Mouse (Mus musculus) adrenal gland, adult 18-20 months (tissue): Measurements from ENCODE around the gene Lce1a1. TPM values are rescaled to one million over a fixed set of nuclear protein-coding genes. Genes with fewer than 3 reads are reported as not detected.

Experiments
- total RNA-seq, 2 experiments: library from RNA; stranded (reverse); gene quantifications; 1 replicate in 1 of 2; 2 replicates in 1 of 2; pipeline ENCODE4 v1.2.3; 2021

The Lce1a1 gene
- total RNA-seq, 2 experiments from 2014 or later = not detected

Other genes with a start within 250 kb of the Lce1a1 start
- gene Sprr2i, start 240.3 kb downstream of the Lce1a1 start, total RNA-seq = not detected
- not detected for gene Sprr2j-ps, start 230.2 kb downstream of the Lce1a1 start, total RNA-seq
- gene Gm9774, start 218.9 kb downstream of the Lce1a1 start, total RNA-seq = 1 to 10 TPM; 4.1 to 4.8 TPM
- not detected for gene Sprr2k, start 215.7 kb downstream of the Lce1a1 start, total RNA-seq
- not detected for gene Sprr1b, start 209.5 kb downstream of the Lce1a1 start, total RNA-seq
- not detected for gene Sprr3, start 189.6 kb downstream of the Lce1a1 start, total RNA-seq
- not detected for gene Sprr1a, start 162.4 kb downstream of the Lce1a1 start, total RNA-seq
- not detected for gene Sprr4, start 147.8 kb downstream of the Lce1a1 start, total RNA-seq
- gene 2310046K23Rik, start 113.8 kb downstream of the Lce1a1 start, total RNA-seq = not detected
- gene Ivl, start 74.6 kb downstream of the Lce1a1 start, total RNA-seq = not detected
- gene Smcp, start 59.3 kb downstream of the Lce1a1 start, total RNA-seq = not detected
- gene 2210017I01Rik, start 40.8 kb downstream of the Lce1a1 start, total RNA-seq = not detected
- gene Lce6a, start 26.6 kb downstream of the Lce1a1 start, total RNA-seq = not detected
- not detected for gene Lce1b, start 8.6 kb upstream of the Lce1a1 start, total RNA-seq
- gene Lce1a2, start 22.0 kb upstream of the Lce1a1 start, total RNA-seq = not detected
- not detected for gene Lce1c, start 30.9 kb upstream of the Lce1a1 start, total RNA-seq
- not detected for gene Lce1d, start 38.9 kb upstream of the Lce1a1 start, total RNA-seq
- gene Lce1e, start 60.8 kb upstream of the Lce1a1 start, total RNA-seq = not detected
- gene Lce1f, start 72.0 kb upstream of the Lce1a1 start, total RNA-seq = not detected
- not detected for gene Gm38119, start 90.8 kb upstream of the Lce1a1 start, total RNA-seq
- gene Lce1g, start 104.0 kb upstream of the Lce1a1 start, total RNA-seq = not detected
- gene Lce1h, start 116.8 kb upstream of the Lce1a1 start, total RNA-seq = not detected
- not detected for gene Lce1i, start 130.6 kb upstream of the Lce1a1 start, total RNA-seq
- gene Lce1j, start 142.2 kb upstream of the Lce1a1 start, total RNA-seq = not detected
- gene Lce1k, start 159.6 kb upstream of the Lce1a1 start, total RNA-seq = not detected
- not detected for gene Kprp, start 178.9 kb upstream of the Lce1a1 start, total RNA-seq
- not detected for gene Lce1l, start 203.0 kb upstream of the Lce1a1 start, total RNA-seq
- not detected for gene 2310050C09Rik, start 221.9 kb upstream of the Lce1a1 start, total RNA-seq